9 mouse cellular contexts compared by ENCODE assay signal in genomic region chr15:36381228-36381671, GRCm38 (mm10).
DNase-seq lines count a peak whose midpoint lies in the region; ATAC-seq lines count a peak whose summit lies in the region.
"Had no signal": no experiment of that assay in that cellular context is flagged by ENCODE, and none has a peak within 500 bp of the region (broad histone marks: within the 10 kb centered on the region; RNA-seq: fewer than 3 reads in every experiment).

No protein-coding gene starts in this region.

- 5% methylated on average over 8 of the region's 8 CpGs for WGBS in kidney, embryonic 15.5 days
- WGBS in limb, embryonic 13.5 days, result 4% methylated on average over 8 of the region's 8 CpGs
- WGBS in neural tube, embryonic 11.5 days, result 5% methylated on average over 8 of the region's 8 CpGs

- no peaks in the 10 kb centered on the region for H3K9me3 ChIP-seq in kidney, embryonic 15.5 days (replicated peaks)
- no peaks in the 10 kb centered on the region; the same call in 1 of the 2 replicates for H3K9me3 ChIP-seq in limb, embryonic 13.5 days
- no peaks in the 10 kb centered on the region for H3K9me3 ChIP-seq in neural tube, embryonic 11.5 days (ENCODE audit: control insufficient read depth, low read length)

- H3K27ac ChIP-seq in kidney, embryonic 15.5 days, result no peak overlapping the region
- no peak overlapping the region for H3K27ac ChIP-seq in limb, embryonic 13.5 days
- no peak overlapping the region for H3K27ac ChIP-seq in neural tube, embryonic 11.5 days (ENCODE audit: low read depth, low read length)

- no peaks in the 10 kb centered on the region for H3K36me3 ChIP-seq in kidney, embryonic 15.5 days
- H3K36me3 ChIP-seq in limb, embryonic 13.5 days, result no peaks in the 10 kb centered on the region
- H3K36me3 ChIP-seq in neural tube, embryonic 11.5 days (ENCODE audit: control insufficient read depth, insufficient read depth, low read length), result no peaks in the 10 kb centered on the region

- peak; percentile 83 for ATAC-seq in kidney, embryonic 15.5 days (replicated peaks; ENCODE audit: low FRiP score)
- ATAC-seq in erythroid progenitor cell, adult 5-6 weeks (replicated peaks; ENCODE audit: low FRiP score, poor library complexity, severe bottlenecking), result peak; percentile 79
- ATAC-seq in limb, embryonic 13.5 days (ENCODE audit: low FRiP score, low read depth), result no peak
- no peak for ATAC-seq in neural tube, embryonic 11.5 days (ENCODE audit: insufficient read depth, low FRiP score, low TSS enrichment)
- ATAC-seq in activated CD4-positive, CD25-positive, alpha-beta regulatory T cell, adult 4 months, result no peak

- no peak for DNase-seq in kidney, adult 8-10 months
- DNase-seq in neural tube, embryonic 11.5 days (ENCODE audit: low spot score), result peak; percentile 30
- DNase-seq in gastrocnemius, postnatal 14 days, result no peak
- DNase-seq in gastrocnemius, adult 18-20 months (ENCODE audit: low spot score), result no peak
- DNase-seq: kidney, adult 9 months had no signal

- 0 out of 2 replicates have a peak, but pooled peaks cover 6% of the 10 kb centered on the region for H3K27me3 ChIP-seq in kidney, embryonic 15.5 days
- peaks cover 30% of the 10 kb centered on the region for H3K27me3 ChIP-seq in limb, embryonic 13.5 days
- H3K27me3 ChIP-seq in neural tube, embryonic 11.5 days (ENCODE audit: control insufficient read depth, insufficient read depth, low read length), result no peaks in the 10 kb centered on the region

- peaks cover 13% of the 10 kb centered on the region for H3K4me1 ChIP-seq in kidney, embryonic 15.5 days
- no peaks in the 10 kb centered on the region for H3K4me1 ChIP-seq in limb, embryonic 13.5 days
- no peaks in the 10 kb centered on the region for H3K4me1 ChIP-seq in neural tube, embryonic 11.5 days (ENCODE audit: control insufficient read depth, insufficient read depth, low read length)

- peak overlapping the region; percentile 57 for H3K4me2 ChIP-seq in kidney, embryonic 15.5 days
- peak overlapping the region; percentile 49 for H3K4me2 ChIP-seq in limb, embryonic 13.5 days (replicated peaks)
- peak overlapping the region; percentile 23; the same call in 1 of the 2 replicates for H3K4me2 ChIP-seq in neural tube, embryonic 11.5 days (ENCODE audit: low read depth)

- peak overlapping the region; percentile 25 for H3K4me3 ChIP-seq in kidney, embryonic 15.5 days (replicated peaks)
- peak overlapping the region; percentile 20 for H3K4me3 ChIP-seq in limb, embryonic 13.5 days
- no peak overlapping the region for H3K4me3 ChIP-seq in neural tube, embryonic 11.5 days (ENCODE audit: low read depth, low read length)

- intact Hi-C loops in gastrocnemius, postnatal 14 days (cut with DNase I; ENCODE audit: low total_unique reads), result no loop called here

- H3K9ac ChIP-seq in kidney, embryonic 15.5 days, result no peak overlapping the region
- 0 out of 2 replicates have a peak overlapping the region, but pooled peaks have one; percentile 19 for H3K9ac ChIP-seq in limb, embryonic 13.5 days
- no peak overlapping the region for H3K9ac ChIP-seq in neural tube, embryonic 11.5 days (ENCODE audit: low read length)

Comparison
In these comparisons a context has a peak if more than half of its experiments do, and no peak if none do; other contexts are left out.
1. ATAC-seq: peak in kidney, embryonic 15.5 days (single experiment) and erythroid progenitor cell, adult 5-6 weeks (single experiment); none in limb, embryonic 13.5 days (single experiment), neural tube, embryonic 11.5 days (single experiment) and activated CD4-positive, CD25-positive, alpha-beta regulatory T cell, adult 4 months (single experiment).
2. Peak in every context shown above with its lines, with median percentiles within 50 percentile points of each other: H3K4me2 ChIP-seq.